Mouse (Mus musculus) hindbrain, embryonic 14.5 days (tissue): ENCODE measurements around the gene Klf6. TPM values are rescaled to one million over a fixed set of nuclear protein-coding genes. Genes with fewer than 3 reads are reported as not detected.

Experiments used
- ATAC-seq: fragments of 200-750 bp; cut with Nextera tagmentation; 2 replicates; pipeline ENCODE4 v1.8.0; 2017; ENCODE audit warnings: moderate number of reproducible peaks, mild to moderate bottlenecking, moderate TSS enrichment, moderate library complexity; ENCODE audit not compliant: low FRiP score
- DNase-seq: peaks from one replicate; pipeline ENCODE4 v3.0.0-alpha.2; 2015; ENCODE audit warnings: low spot score
- H3K27ac ChIP-seq: fragments of 300-500 bp; sonication (generic); 2 replicates; pipeline ENCODE4 v1.5.1; 2014; ENCODE audit warnings: mild to moderate bottlenecking, moderate library complexity
- H3K27me3 ChIP-seq: fragments of 300-500 bp; sonication (generic); 2 replicates; pipeline ENCODE4 v1.6.1; 2014; ENCODE audit warnings: mild to moderate bottlenecking, low read length, mixed read lengths; ENCODE audit not compliant: control insufficient read depth, insufficient read depth
- H3K36me3 ChIP-seq: fragments of 300-500 bp; sonication (generic); replicated peaks from 2 replicates; pipeline ENCODE4 v1.6.1; 2014; ENCODE audit not compliant: control insufficient read depth, insufficient read depth
- H3K4me1 ChIP-seq: fragments of 300-500 bp; sonication (generic); replicated peaks from 2 replicates; pipeline ENCODE4 v1.6.1; 2014; ENCODE audit warnings: antibody characterized with exemption, low read length, mixed read lengths; ENCODE audit not compliant: control insufficient read depth, insufficient read depth
- H3K4me2 ChIP-seq: fragments of 300-500 bp; sonication (generic); replicated peaks from 2 replicates; pipeline ENCODE4 v1.6.1; 2014; ENCODE audit warnings: mild to moderate bottlenecking, moderate library complexity
- H3K4me3 ChIP-seq: fragments of 300-500 bp; sonication (generic); replicated peaks from 2 replicates; pipeline ENCODE4 v1.5.1; 2014; ENCODE audit warnings: mild to moderate bottlenecking, low read length
- H3K9ac ChIP-seq: fragments of 300-500 bp; sonication (generic); 2 replicates; pipeline ENCODE4 v1.6.1; 2014
- H3K9me3 ChIP-seq: fragments of 300-500 bp; sonication (generic); 2 replicates; pipeline ENCODE4 v1.6.1; 2016; ENCODE audit warnings: low read length; ENCODE audit not compliant: control insufficient read depth
- WGBS: fragments of 180-500 bp; shearing (Covaris S2); extraction: QIAGEN DNeasy Blood & Tissue Kit; methylation state at CpG from one replicate; pipeline ENCODE4 v1.1.7; 2014; 5-methylcytosine and 5-hydroxymethylcytosine counted together
- microRNA-seq: library from miRNA; unstranded; fragments of <30 nt; microRNA quantifications from one replicate; pipeline ENCODE4, GENCODE M21; 2016
- polyA plus RNA-seq: library from polyadenylated mRNA; unstranded; fragments of >200 nt; fragmentation: Nextera tagmentation; extraction: Ambion mirVana; gene quantifications from 2 replicates; pipeline ENCODE4 v1.2.1, GENCODE M21; 2014

Klf6 gene
- polyA plus RNA-seq, 1 experiment from 2014 or later: 77.8 TPM

GRCm38 (mm10) chr13:5919966-5920365 lies 58.7 kb downstream of the Klf6 start:
- H3K4me1 ChIP-seq: no peaks in the 10 kb centered on the region
- H3K4me2 ChIP-seq: no peak overlapping the region
- DNase-seq: no peak
- H3K9me3 ChIP-seq: no peaks in the 10 kb centered on the region
- no peaks in the 10 kb centered on the region for H3K36me3 ChIP-seq
- H3K4me3 ChIP-seq: no peak overlapping the region
- no peak overlapping the region for H3K27ac ChIP-seq
- no peak for ATAC-seq
- no peaks in the 10 kb centered on the region for H3K27me3 ChIP-seq
- WGBS: 90% methylated on average over 4 of the region's 4 CpGs
- no peak overlapping the region for H3K9ac ChIP-seq

Small RNAs within 50 kb of the gene (microRNA-seq; reads per million reads assigned to microRNA genes)
- gene Gm26043: not detected
